Mouse (Mus musculus): ENCODE results near the gene Nkain2. TPM values are rescaled to one million over a fixed set of nuclear protein-coding genes. Genes with fewer than 3 reads are reported as not detected.

Nkain2 gene
- total RNA-seq, 4 experiments from 2014 or later: 0.22 to 0.27 (median 0.25) TPM; not detected in 1

Other genes starting within 250 kb of the Nkain2 start
- gene Trdn, start 190.1 kb upstream of the Nkain2 start, total RNA-seq (2022): 100 to 1,000 TPM; 341 to 381 (median 355) TPM

Measured in heart, adult 8-10 months (tissue).